Mouse (Mus musculus) liver, embryonic 14.5 days (tissue): ENCODE measurements around the gene Pdpr.

Experiments used
- CTCF ChIP-seq: IDR thresholded peaks from 2 replicates; pipeline ENCODE4 v1.5.1; 2016; ENCODE audit warnings: antibody characterized with exemption, low read depth, control low read depth
- EP300 ChIP-seq: IDR thresholded peaks from 2 replicates; pipeline ENCODE4 v1.6.1; 2016; ENCODE audit warnings: antibody characterized with exemption, low read depth

DNA sequence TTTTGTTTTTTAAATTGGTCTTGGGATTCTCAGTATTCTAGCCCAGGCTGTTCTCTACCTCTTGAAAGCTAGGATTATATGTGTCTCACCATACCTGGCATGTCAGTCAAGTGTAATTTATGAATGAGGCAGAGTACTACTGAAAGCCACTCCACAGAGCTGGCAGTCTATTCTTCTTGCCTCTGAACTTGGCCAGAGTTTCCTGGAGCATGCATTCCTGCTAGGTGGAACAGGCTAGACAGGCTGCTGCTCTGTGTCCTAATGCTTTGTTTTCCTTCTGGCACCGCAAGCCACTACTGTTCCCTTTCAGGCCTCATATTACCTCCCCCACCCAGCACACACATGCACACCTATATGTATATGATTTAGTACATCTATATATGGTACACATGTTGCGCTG is 36.3 kb downstream of the Pdpr start:
- TF ChIP-seq EP300 (no peak), CTCF (no peak)
